Mouse (Mus musculus) liver, embryonic 14.5 days (tissue): ENCODE results near the gene Kctd13. TPM values are rescaled to one million over a fixed set of nuclear protein-coding genes. Genes with fewer than 3 reads are reported as not detected.

Experiments used
- ATAC-seq: fragments of 200-750 bp; cut with Nextera tagmentation; 2 replicates; pipeline ENCODE4 v1.8.0; 2017; ENCODE audit warnings: moderate number of reproducible peaks, mild to moderate bottlenecking, moderate library complexity; ENCODE audit not compliant: insufficient read depth
- DNase-seq, 3 experiments: peaks; one replicate each; pipeline ENCODE4 v3.0.0-alpha.2; 2012 to 2013; ENCODE audit warnings: low read depth in 3 of 3, low spot score in 3 of 3
- H3K27ac ChIP-seq: fragments of 300-500 bp; sonication (generic); 2 replicates; pipeline ENCODE4 v1.5.1; 2014; ENCODE audit warnings: moderate library complexity, mild to moderate bottlenecking, control low read depth, inconsistent platforms
- H3K27me3 ChIP-seq: fragments of 300-500 bp; sonication (generic); 2 replicates; pipeline ENCODE4 v1.6.1; 2014; ENCODE audit warnings: mild to moderate bottlenecking, low read length, moderate library complexity; ENCODE audit not compliant: control insufficient read depth, insufficient read depth
- H3K36me3 ChIP-seq: fragments of 300-500 bp; sonication (generic); replicated peaks from 2 replicates; pipeline ENCODE4 v1.6.1; 2014; ENCODE audit warnings: low read depth; ENCODE audit not compliant: control insufficient read depth, insufficient read depth
- H3K4me1 ChIP-seq, 2 experiments: fragments of 200-500 bp in 1 of 2; fragments of 300-500 bp in 1 of 2; sonication (generic) in 1 of 2; replicated peaks; 2 replicates each; pipeline ENCODE4 v1.6.1; 2012 to 2014; ENCODE audit warnings: antibody characterized with exemption in 1 of 2, inconsistent platforms in 1 of 2, low read length in 1 of 2; ENCODE audit not compliant: control insufficient read depth in 2 of 2, insufficient read depth in 2 of 2
- H3K4me2 ChIP-seq: fragments of 300-500 bp; sonication (generic); 2 replicates; pipeline ENCODE4 v1.6.1; 2014; ENCODE audit warnings: low read depth, mild to moderate bottlenecking, control low read depth, moderate library complexity
- H3K4me3 ChIP-seq, 2 experiments: fragments of 200-500 bp in 1 of 2; fragments of 300-500 bp in 1 of 2; sonication (generic) in 1 of 2; 2 replicates each; pipeline ENCODE4 v1.5.1; 2012 to 2014; ENCODE audit warnings: low read depth in 2 of 2, low read length in 2 of 2, mild to moderate bottlenecking in 2 of 2, control low read depth in 1 of 2, inconsistent platforms in 1 of 2, moderate library complexity in 1 of 2; ENCODE audit not compliant: insufficient read depth in 1 of 2
- H3K9ac ChIP-seq: fragments of 300-500 bp; sonication (generic); replicated peaks from 2 replicates; pipeline ENCODE4 v1.6.1; 2014; ENCODE audit warnings: mild to moderate bottlenecking, control low read depth, moderate library complexity
- H3K9me3 ChIP-seq: fragments of 300-500 bp; sonication (generic); 2 replicates; pipeline ENCODE4 v1.6.1; 2016; ENCODE audit warnings: low read length, mixed read lengths; ENCODE audit not compliant: control insufficient read depth
- CTCF ChIP-seq: IDR thresholded peaks from 2 replicates; pipeline ENCODE4 v1.5.1; 2016; ENCODE audit warnings: antibody characterized with exemption, low read depth, control low read depth
- EP300 ChIP-seq: IDR thresholded peaks from 2 replicates; pipeline ENCODE4 v1.6.1; 2016; ENCODE audit warnings: antibody characterized with exemption, low read depth
- WGBS: fragments of 180-500 bp; shearing (Covaris S2); extraction: QIAGEN DNeasy Blood & Tissue Kit; methylation state at CpG from one replicate; pipeline ENCODE4 v1.1.7; 2014; ENCODE audit not compliant: insufficient replicate concordance; 5-methylcytosine and 5-hydroxymethylcytosine counted together
- polyA plus RNA-seq, 2 experiments: library from polyadenylated mRNA; depleted of rRNA in 1 of 2; stranded (reverse) in 1 of 2; unstranded in 1 of 2; fragments of >200 nt; fragmentation: Nextera tagmentation in 1 of 2; extraction: Ambion mirVana in 1 of 2; gene quantifications; 2 replicates each; pipeline versions ENCODE4 v1.2.1 to v1.2.3; 2012 to 2014

Kctd13 gene
- polyA plus RNA-seq, 2 experiments, result 3.0 to 4.3 TPM

GRCm38 (mm10) chr7:126941801-126942200, 13.1 kb downstream of the Kctd13 start:
- Histone ChIP-seq H3K36me3 (no peaks in the 10 kb centered on the region), H3K4me1 (no peaks in the 10 kb centered on the region), H3K4me2 (no peak overlapping the region), H3K9ac (no peak overlapping the region), H3K4me3 (no peak overlapping the region), H3K27me3 (no peaks in the 10 kb centered on the region), H3K27ac (no peak overlapping the region), H3K9me3 (no peaks in the 10 kb centered on the region)
- ATAC-seq, result no peak
- WGBS, result 78% methylated on average over 5 of the region's 5 CpGs
- no peak for TF ChIP-seq EP300
- no peak for TF ChIP-seq CTCF
- no peak for DNase-seq

GRCm38 (mm10) chr7:126946530-126946929, 17.9 kb downstream of the Kctd13 start:
- Histone ChIP-seq H3K4me3 (no peak overlapping the region), H3K27ac (no peak overlapping the region), H3K9ac (no peak overlapping the region), H3K36me3 (no peaks in the 10 kb centered on the region), H3K27me3 (peaks cover 15% of the 10 kb centered on the region), H3K9me3 (no peaks in the 10 kb centered on the region), H3K4me1 (no peaks in the 10 kb centered on the region; a peak in 1 of 4 replicates), H3K4me2 (no peak overlapping the region)
- no peak for TF ChIP-seq EP300
- peak; percentile 86 for TF ChIP-seq CTCF
- WGBS, result 45% methylated on average over 3 of the region's 3 CpGs
- DNase-seq (no peak), ATAC-seq (no peak)

GRCm38 (mm10) chr7:126948626-126949025, 19.9 kb downstream of the Kctd13 start:
- no peaks in the 10 kb centered on the region; a peak in 1 of 4 replicates for H3K4me1 ChIP-seq
- no peaks in the 10 kb centered on the region for H3K9me3 ChIP-seq
- no peak for DNase-seq
- ATAC-seq, result no peak
- no peak overlapping the region for H3K4me3 ChIP-seq
- H3K9ac ChIP-seq, result no peak overlapping the region
- peaks cover 18% of the 10 kb centered on the region for H3K27me3 ChIP-seq
- H3K36me3 ChIP-seq, result no peaks in the 10 kb centered on the region
- no peak overlapping the region for H3K4me2 ChIP-seq
- 66% methylated on average over 10 of the region's 10 CpGs for WGBS
- H3K27ac ChIP-seq, result no peak overlapping the region
- no peak for TF ChIP-seq EP300
- TF ChIP-seq CTCF, result no peak

GRCm38 (mm10) chr7:126949403-126949792, 20.7 kb downstream of the Kctd13 start, which contains the start of gene Asphd1:
Gene Asphd1, minus strand, starts transcription at chr7:126949582.
- H3K27me3 ChIP-seq, result peaks cover 18% of the 10 kb centered on the region

GRCm38 (mm10) chr7:126949793-126950646, 21.3 kb downstream of the Kctd13 start, which contains the start of gene Sez6l2:
Gene Sez6l2, plus strand, starts transcription at chr7:126950563.
- Histone ChIP-seq H3K4me2 (peak within 1 kb of the TSS; percentile 76), H3K9ac (0 out of 2 replicates have a peak within 1 kb of the TSS, but pooled peaks have one; percentile 18), H3K36me3 (no peaks in the 10 kb centered on the region), H3K27ac (no peak within 1 kb of the TSS), H3K9me3 (no peaks in the 10 kb centered on the region), H3K27me3 (peaks cover 18% of the 10 kb centered on the region), H3K4me1 (no peaks in the 10 kb centered on the region; a peak in 1 of 4 replicates), H3K4me3 (peak within 1 kb of the TSS in 1 of 2 experiments; percentile 44; a peak in 3 of 4 replicates)
- ATAC-seq, result peak; percentile 77
- 1% methylated on average over 42 of the region's 42 CpGs for WGBS
- TF ChIP-seq EP300 (no peak), CTCF (0 out of 2 replicates have a peak, but pooled peaks have one; percentile 1)
- peak; percentile 64 to 68 (median 64) for DNase-seq

More at GRCm38 (mm10) chr7:126949403-126949792, 20.7 kb downstream of the Kctd13 start, which contains the start of gene Asphd1:
- ATAC-seq, result no peak
- Histone ChIP-seq H3K27ac (no peak within 1 kb of the TSS), H3K4me1 (no peaks in the 10 kb centered on the region; a peak in 1 of 4 replicates), H3K4me3 (peak within 1 kb of the TSS in 1 of 2 experiments; percentile 44; a peak in 3 of 4 replicates), H3K9ac (0 out of 2 replicates have a peak within 1 kb of the TSS, but pooled peaks have one; percentile 18), H3K9me3 (no peaks in the 10 kb centered on the region), H3K36me3 (no peaks in the 10 kb centered on the region), H3K4me2 (peak within 1 kb of the TSS; percentile 76)
- no peak for DNase-seq
- WGBS, result 2% methylated on average over 21 of the region's 21 CpGs
- TF ChIP-seq CTCF (no peak), EP300 (no peak)
